Mouse (Mus musculus): ENCODE data around the gene Tenm3. TPM values are rescaled to one million over a fixed set of nuclear protein-coding genes. Genes with fewer than 3 reads are reported as not detected.

Gene Tenm3
- polyA plus RNA-seq, 1 experiment from 2014 or later = 8.3 TPM

- Histone ChIP-seq H3K27ac (replicated peaks in 1 of 2; ENCODE audit: control insufficient read depth in 1 of 2, insufficient read depth in 1 of 2, low read depth in 2 of 2, low read length in 2 of 2) (no peak overlapping the region), H3K27me3 (ENCODE audit: control insufficient read depth, insufficient read depth, low read length) (no peaks in the 10 kb centered on the region; the same call in 1 of the 2 replicates), H3K36me3 (ENCODE audit: control insufficient read depth, insufficient read depth, low read length) (no peaks in the 10 kb centered on the region), H3K9me3 (ENCODE audit: control insufficient read depth, low read length) (no peaks in the 10 kb centered on the region), H3K4me1 (ENCODE audit: control insufficient read depth in 2 of 2, insufficient read depth in 2 of 2, low read length in 2 of 2) (no peaks in the 10 kb centered on the region), H3K9ac (ENCODE audit: low read length) (no peak overlapping the region), H3K4me3 (ENCODE audit: control insufficient read depth in 1 of 2, insufficient read depth in 1 of 2, low read depth in 1 of 2, low read length in 2 of 2) (no peak overlapping the region), H3K4me2 (ENCODE audit: low read length) (no peak overlapping the region)
- 89% methylated on average over 6 of the region's 6 CpGs for WGBS
- ATAC-seq (ENCODE audit: insufficient number of reproducible peaks, insufficient read depth, low FRiP score, low read depth) = no peak
These were observed 101.0 kb downstream of the Tenm3 start for GRCm38 (mm10) chr8:48742741-48743140.

- H3K27me3 ChIP-seq (ENCODE audit: control insufficient read depth, insufficient read depth, low read length) = no peaks in the 10 kb centered on the region
- H3K9me3 ChIP-seq (ENCODE audit: control insufficient read depth, low read length) = no peaks in the 10 kb centered on the region
- H3K4me2 ChIP-seq (ENCODE audit: low read length) = no peak overlapping the region
- WGBS = 77% methylated on average over 11 of the region's 11 CpGs
- ATAC-seq (ENCODE audit: insufficient number of reproducible peaks, insufficient read depth, low FRiP score, low read depth) = no peak
- H3K27ac ChIP-seq (replicated peaks in 1 of 2; ENCODE audit: control insufficient read depth in 1 of 2, insufficient read depth in 1 of 2, low read depth in 2 of 2, low read length in 2 of 2) = no peak overlapping the region
- H3K9ac ChIP-seq (ENCODE audit: low read length) = no peak overlapping the region
- H3K36me3 ChIP-seq (ENCODE audit: control insufficient read depth, insufficient read depth, low read length) = no peaks in the 10 kb centered on the region
- no peaks in the 10 kb centered on the region for H3K4me1 ChIP-seq (ENCODE audit: control insufficient read depth in 2 of 2, insufficient read depth in 2 of 2, low read length in 2 of 2)
- no peak overlapping the region for H3K4me3 ChIP-seq (ENCODE audit: control insufficient read depth in 1 of 2, insufficient read depth in 1 of 2, low read depth in 1 of 2, low read length in 2 of 2)
These were observed 102.8 kb downstream of the Tenm3 start for GRCm38 (mm10) chr8:48740951-48741350.

GRCm38 (mm10) chr8:48740147-48740881 is 103.4 kb downstream of the Tenm3 start:
- Histone ChIP-seq H3K4me1 (ENCODE audit: control insufficient read depth in 2 of 2, insufficient read depth in 2 of 2, low read length in 2 of 2) (no peaks in the 10 kb centered on the region), H3K4me2 (ENCODE audit: low read length) (peak overlapping the region; percentile 33), H3K9ac (ENCODE audit: low read length) (no peak overlapping the region), H3K27me3 (ENCODE audit: control insufficient read depth, insufficient read depth, low read length) (no peaks in the 10 kb centered on the region), H3K9me3 (ENCODE audit: control insufficient read depth, low read length) (no peaks in the 10 kb centered on the region), H3K27ac (replicated peaks in 1 of 2; ENCODE audit: control insufficient read depth in 1 of 2, insufficient read depth in 1 of 2, low read depth in 2 of 2, low read length in 2 of 2) (no peak overlapping the region), H3K36me3 (ENCODE audit: control insufficient read depth, insufficient read depth, low read length) (no peaks in the 10 kb centered on the region), H3K4me3 (ENCODE audit: control insufficient read depth in 1 of 2, insufficient read depth in 1 of 2, low read depth in 1 of 2, low read length in 2 of 2) (no peak overlapping the region)
- no peak for ATAC-seq (ENCODE audit: insufficient number of reproducible peaks, insufficient read depth, low FRiP score, low read depth)
- 61% methylated on average over 23 of the region's 23 CpGs for WGBS

- Histone ChIP-seq H3K4me1 (ENCODE audit: control insufficient read depth in 2 of 2, insufficient read depth in 2 of 2, low read length in 2 of 2) (no peaks in the 10 kb centered on the region), H3K4me2 (ENCODE audit: low read length) (no peak overlapping the region), H3K9ac (ENCODE audit: low read length) (no peak overlapping the region), H3K27ac (replicated peaks in 1 of 2; ENCODE audit: control insufficient read depth in 1 of 2, insufficient read depth in 1 of 2, low read depth in 2 of 2, low read length in 2 of 2) (no peak overlapping the region), H3K9me3 (ENCODE audit: control insufficient read depth, low read length) (no peaks in the 10 kb centered on the region), H3K4me3 (ENCODE audit: control insufficient read depth in 1 of 2, insufficient read depth in 1 of 2, low read depth in 1 of 2, low read length in 2 of 2) (no peak overlapping the region), H3K36me3 (ENCODE audit: control insufficient read depth, insufficient read depth, low read length) (no peaks in the 10 kb centered on the region), H3K27me3 (ENCODE audit: control insufficient read depth, insufficient read depth, low read length) (no peaks in the 10 kb centered on the region)
- 78% methylated on average over 10 of the region's 10 CpGs for WGBS
- ATAC-seq (ENCODE audit: insufficient number of reproducible peaks, insufficient read depth, low FRiP score, low read depth) = no peak
These were observed 110.0 kb downstream of the Tenm3 start for GRCm38 (mm10) chr8:48733731-48734130.

- 81% methylated on average over 4 of the region's 4 CpGs for WGBS
- no peaks in the 10 kb centered on the region for H3K4me1 ChIP-seq (ENCODE audit: control insufficient read depth in 2 of 2, insufficient read depth in 2 of 2, low read length in 2 of 2)
- no peak overlapping the region for H3K27ac ChIP-seq (replicated peaks in 1 of 2; ENCODE audit: control insufficient read depth in 1 of 2, insufficient read depth in 1 of 2, low read depth in 2 of 2, low read length in 2 of 2)
- no peak overlapping the region for H3K4me2 ChIP-seq (ENCODE audit: low read length)
- no peaks in the 10 kb centered on the region for H3K36me3 ChIP-seq (ENCODE audit: control insufficient read depth, insufficient read depth, low read length)
- no peak overlapping the region for H3K4me3 ChIP-seq (ENCODE audit: control insufficient read depth in 1 of 2, insufficient read depth in 1 of 2, low read depth in 1 of 2, low read length in 2 of 2)
- H3K9me3 ChIP-seq (ENCODE audit: control insufficient read depth, low read length) = no peaks in the 10 kb centered on the region
- no peak overlapping the region for H3K9ac ChIP-seq (ENCODE audit: low read length)
- no peak for ATAC-seq (ENCODE audit: insufficient number of reproducible peaks, insufficient read depth, low FRiP score, low read depth)
- H3K27me3 ChIP-seq (ENCODE audit: control insufficient read depth, insufficient read depth, low read length) = no peaks in the 10 kb centered on the region
These were observed 110.7 kb downstream of the Tenm3 start for GRCm38 (mm10) chr8:48733057-48733456.

GRCm38 (mm10) chr8:48730701-48731100 is 113.0 kb downstream of the Tenm3 start:
- Histone ChIP-seq H3K4me2 (ENCODE audit: low read length) (no peak overlapping the region), H3K9ac (ENCODE audit: low read length) (no peak overlapping the region), H3K27me3 (ENCODE audit: control insufficient read depth, insufficient read depth, low read length) (no peaks in the 10 kb centered on the region), H3K27ac (replicated peaks in 1 of 2; ENCODE audit: control insufficient read depth in 1 of 2, insufficient read depth in 1 of 2, low read depth in 2 of 2, low read length in 2 of 2) (no peak overlapping the region), H3K9me3 (ENCODE audit: control insufficient read depth, low read length) (no peaks in the 10 kb centered on the region), H3K4me3 (ENCODE audit: control insufficient read depth in 1 of 2, insufficient read depth in 1 of 2, low read depth in 1 of 2, low read length in 2 of 2) (no peak overlapping the region), H3K4me1 (ENCODE audit: control insufficient read depth in 2 of 2, insufficient read depth in 2 of 2, low read length in 2 of 2) (no peaks in the 10 kb centered on the region), H3K36me3 (ENCODE audit: control insufficient read depth, insufficient read depth, low read length) (no peaks in the 10 kb centered on the region)
- WGBS = 67% methylated on average over 6 of the region's 6 CpGs
- no peak for ATAC-seq (ENCODE audit: insufficient number of reproducible peaks, insufficient read depth, low FRiP score, low read depth)

GRCm38 (mm10) chr8:48728833-48729690 is 114.7 kb downstream of the Tenm3 start:
- Histone ChIP-seq H3K4me2 (ENCODE audit: low read length) (no peak overlapping the region), H3K4me1 (ENCODE audit: control insufficient read depth in 2 of 2, insufficient read depth in 2 of 2, low read length in 2 of 2) (no peaks in the 10 kb centered on the region), H3K4me3 (ENCODE audit: control insufficient read depth in 1 of 2, insufficient read depth in 1 of 2, low read depth in 1 of 2, low read length in 2 of 2) (no peak overlapping the region), H3K27me3 (ENCODE audit: control insufficient read depth, insufficient read depth, low read length) (no peaks in the 10 kb centered on the region), H3K27ac (replicated peaks in 1 of 2; ENCODE audit: control insufficient read depth in 1 of 2, insufficient read depth in 1 of 2, low read depth in 2 of 2, low read length in 2 of 2) (no peak overlapping the region), H3K9ac (ENCODE audit: low read length) (no peak overlapping the region), H3K9me3 (ENCODE audit: control insufficient read depth, low read length) (no peaks in the 10 kb centered on the region), H3K36me3 (ENCODE audit: control insufficient read depth, insufficient read depth, low read length) (no peaks in the 10 kb centered on the region)
- 87% methylated on average over 21 of the region's 21 CpGs for WGBS
- no peak for ATAC-seq (ENCODE audit: insufficient number of reproducible peaks, insufficient read depth, low FRiP score, low read depth)

All from heart, embryonic 14.5 days (tissue).